Mouse (Mus musculus) forebrain, embryonic 14.5 days (tissue): ENCODE measurements around the gene Rhd. TPM values are rescaled to one million over a fixed set of nuclear protein-coding genes. Genes with fewer than 3 reads are reported as not detected.

Source experiments
- ATAC-seq: fragments of 200-750 bp; cut with Nextera tagmentation; 2 replicates; pipeline ENCODE4 v1.8.0; 2017; ENCODE audit warnings: mild to moderate bottlenecking, moderate library complexity
- DNase-seq: peaks from one replicate; pipeline ENCODE4 v3.0.0-alpha.2; 2015; ENCODE audit warnings: low spot score
- H3K27ac ChIP-seq: fragments of 300-500 bp; sonication (generic); 2 replicates; pipeline ENCODE4 v1.5.1; 2014; ENCODE audit warnings: low read depth, mild to moderate bottlenecking, control low read depth, low read length, moderate library complexity
- H3K27me3 ChIP-seq: fragments of 300-500 bp; sonication (generic); replicated peaks from 2 replicates; pipeline ENCODE4 v1.6.1; 2014; ENCODE audit warnings: low read length, control low read depth, mixed read lengths; ENCODE audit not compliant: control insufficient read depth, insufficient read depth
- H3K36me3 ChIP-seq: fragments of 300-500 bp; sonication (generic); 2 replicates; pipeline ENCODE4 v1.6.1; 2014; ENCODE audit warnings: low read length, control low read depth; ENCODE audit not compliant: control insufficient read depth, insufficient read depth
- H3K4me1 ChIP-seq: fragments of 300-500 bp; sonication (generic); 2 replicates; pipeline ENCODE4 v1.6.1; 2014; ENCODE audit warnings: antibody characterized with exemption, low read length, control low read depth; ENCODE audit not compliant: control insufficient read depth, insufficient read depth
- H3K4me2 ChIP-seq: fragments of 300-500 bp; sonication (generic); 2 replicates; pipeline ENCODE4 v1.6.1; 2014; ENCODE audit warnings: mild to moderate bottlenecking, control low read depth, low read length
- H3K4me3 ChIP-seq: fragments of 300-500 bp; sonication (generic); 2 replicates; pipeline ENCODE4 v1.5.1; 2014; ENCODE audit warnings: low read depth, low read length, control low read depth
- H3K9ac ChIP-seq: fragments of 300-500 bp; sonication (generic); 2 replicates; pipeline ENCODE4 v1.6.1; 2014; ENCODE audit warnings: mild to moderate bottlenecking, low read length, control low read depth, moderate library complexity
- H3K9me3 ChIP-seq: fragments of 300-500 bp; sonication (generic); replicated peaks from 2 replicates; pipeline ENCODE4 v1.6.1; 2016; ENCODE audit warnings: low read length, control low read depth, mixed read lengths; ENCODE audit not compliant: control insufficient read depth
- WGBS: fragments of 180-500 bp; shearing (Covaris S2); extraction: QIAGEN DNeasy Blood & Tissue Kit; methylation state at CpG from one replicate; pipeline ENCODE4 v1.1.7; 2014; 5-methylcytosine and 5-hydroxymethylcytosine counted together
- polyA plus RNA-seq: library from polyadenylated mRNA; unstranded; fragments of >200 nt; fragmentation: Nextera tagmentation; extraction: Ambion mirVana; gene quantifications from 2 replicates; pipeline ENCODE4 v1.2.1, GENCODE M21; 2014

Gene Rhd
- polyA plus RNA-seq, 1 experiment from 2014 or later = 0.99 TPM

DNA sequence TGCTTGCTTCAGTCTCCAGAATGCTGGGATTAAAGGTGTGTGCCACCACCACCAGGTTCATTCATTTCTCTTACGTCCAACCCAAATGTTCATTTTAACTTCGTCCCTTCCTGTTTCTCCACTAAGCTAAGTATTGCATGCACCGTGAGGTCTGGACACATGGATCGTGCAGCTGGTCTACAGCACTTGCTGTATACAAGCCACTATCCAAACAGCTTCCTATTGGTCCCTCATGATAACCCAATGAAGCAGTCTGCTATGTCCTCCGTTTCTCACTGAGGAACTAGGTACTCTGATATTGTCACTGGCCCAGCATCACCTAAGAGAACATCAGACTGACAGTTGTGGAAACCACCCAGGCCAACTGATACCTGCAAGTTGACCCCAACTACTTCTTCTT is 1.5 kb downstream of the Rhd start:
- no peaks in the 10 kb centered on the region for H3K9me3 ChIP-seq
- DNase-seq (no peak), ATAC-seq (no peak)
- 91% methylated on average over 5 of the region's 5 CpGs for WGBS
- H3K9ac ChIP-seq = no peak overlapping the region
- H3K36me3 ChIP-seq = no peaks in the 10 kb centered on the region
- no peaks in the 10 kb centered on the region for H3K4me1 ChIP-seq
- no peak overlapping the region for H3K27ac ChIP-seq
- no peak overlapping the region for H3K4me3 ChIP-seq
- H3K4me2 ChIP-seq = no peak overlapping the region
- peaks cover 13% of the 10 kb centered on the region; the same call in 1 of the 2 replicates for H3K27me3 ChIP-seq

DNA sequence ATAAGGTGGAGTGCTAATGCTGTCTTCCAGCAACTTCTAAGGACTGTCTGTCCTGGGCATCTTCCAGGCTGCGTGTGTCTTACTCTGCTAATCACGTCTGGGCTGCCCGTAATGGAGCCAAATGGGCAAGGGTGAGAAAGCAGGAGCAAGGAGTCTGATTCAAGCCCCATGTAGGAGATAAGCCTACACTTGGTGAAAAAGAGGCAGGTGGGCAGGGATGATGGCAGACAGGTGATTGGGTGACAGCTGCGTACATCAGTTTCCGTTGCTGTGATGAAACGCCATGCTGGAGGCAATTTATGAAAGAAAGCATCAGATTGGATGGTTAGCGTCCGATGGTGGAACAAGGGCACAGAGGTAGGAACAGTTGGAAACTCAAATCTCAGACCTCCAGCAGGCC is 2.9 kb downstream of the Rhd start:
- DNase-seq (no peak), ATAC-seq (no peak)
- Histone ChIP-seq H3K9ac (no peak overlapping the region), H3K36me3 (no peaks in the 10 kb centered on the region), H3K27me3 (peaks cover 13% of the 10 kb centered on the region; the same call in 1 of the 2 replicates), H3K4me2 (no peak overlapping the region), H3K4me1 (no peaks in the 10 kb centered on the region), H3K27ac (no peak overlapping the region), H3K4me3 (no peak overlapping the region), H3K9me3 (no peaks in the 10 kb centered on the region)
- 92% methylated on average over 8 of the region's 8 CpGs for WGBS

DNA sequence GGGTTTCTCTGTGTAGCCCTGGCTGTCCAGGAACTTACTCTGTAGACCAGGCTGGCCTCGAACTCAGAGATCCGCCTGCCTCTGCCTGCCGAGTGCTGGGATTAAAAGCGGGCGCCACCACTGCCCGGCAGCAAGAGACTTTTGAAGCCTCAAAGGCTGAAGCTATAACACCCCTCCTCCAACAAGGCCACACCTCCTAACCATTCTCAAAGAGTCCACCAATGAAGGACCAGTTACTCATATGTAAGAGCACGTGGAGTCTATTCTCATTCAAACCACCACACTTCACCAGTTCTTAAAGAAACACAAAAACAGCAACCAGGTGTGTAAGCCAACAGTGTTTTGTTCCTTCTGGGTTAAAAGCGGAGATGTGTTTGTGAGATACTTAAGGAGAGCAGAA is 3.3 kb downstream of the Rhd start:
- H3K27ac ChIP-seq = no peak overlapping the region
- H3K4me1 ChIP-seq = no peaks in the 10 kb centered on the region
- H3K9ac ChIP-seq = no peak overlapping the region
- DNase-seq (no peak), ATAC-seq (no peak)
- no peaks in the 10 kb centered on the region for H3K9me3 ChIP-seq
- WGBS = 86% methylated on average over 8 of the region's 8 CpGs
- no peak overlapping the region for H3K4me2 ChIP-seq
- no peak overlapping the region for H3K4me3 ChIP-seq
- H3K36me3 ChIP-seq = no peaks in the 10 kb centered on the region
- peaks cover 13% of the 10 kb centered on the region; the same call in 1 of the 2 replicates for H3K27me3 ChIP-seq

DNA sequence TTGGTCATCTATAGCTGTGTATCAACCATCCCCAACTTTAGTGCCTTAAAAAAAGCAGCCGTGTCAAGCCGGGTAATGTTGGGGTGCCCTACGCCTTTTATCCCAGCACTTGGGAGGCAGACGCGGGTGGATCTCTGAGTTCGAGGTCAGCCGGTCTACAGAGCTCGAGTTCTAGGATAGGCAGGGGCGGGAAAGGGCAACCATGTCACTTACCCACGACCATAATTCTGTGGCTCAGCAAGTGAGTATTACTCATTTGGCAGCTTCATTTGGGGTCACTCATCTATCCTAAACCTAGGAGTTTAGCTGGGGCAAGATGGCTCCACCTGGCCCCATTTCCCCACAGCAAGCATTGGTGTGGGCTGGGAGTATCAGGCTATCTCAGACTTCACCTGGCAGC is 3.7 kb downstream of the Rhd start:
- Histone ChIP-seq H3K4me1 (no peaks in the 10 kb centered on the region), H3K4me2 (no peak overlapping the region), H3K4me3 (no peak overlapping the region), H3K27ac (no peak overlapping the region), H3K36me3 (no peaks in the 10 kb centered on the region), H3K9me3 (no peaks in the 10 kb centered on the region), H3K9ac (no peak overlapping the region), H3K27me3 (peaks cover 13% of the 10 kb centered on the region; the same call in 1 of the 2 replicates)
- DNase-seq = no peak
- WGBS = 88% methylated on average over 10 of the region's 10 CpGs
- no peak for ATAC-seq

DNA sequence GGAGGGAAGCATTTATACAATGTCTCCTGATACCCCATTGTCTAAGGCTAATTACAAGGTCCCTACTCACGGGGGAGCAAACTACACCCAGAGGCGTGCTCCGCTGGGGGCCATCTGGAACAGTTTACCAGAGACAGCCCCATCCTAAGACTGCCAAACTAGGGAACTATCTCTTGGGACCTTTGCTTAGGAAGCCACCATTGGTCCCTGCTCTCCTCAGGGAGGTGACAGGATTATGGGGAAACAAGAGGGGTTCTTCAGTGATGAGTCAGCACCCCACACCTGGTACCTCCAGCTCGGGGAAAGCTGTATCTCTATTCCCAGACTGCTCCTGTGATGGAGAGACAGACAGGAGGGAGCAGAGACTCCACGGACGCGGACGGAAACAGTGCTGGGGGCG is 4.2 kb downstream of the Rhd start:
- WGBS = 23% methylated on average over 9 of the region's 9 CpGs
- no peaks in the 10 kb centered on the region for H3K9me3 ChIP-seq
- H3K4me3 ChIP-seq = no peak overlapping the region
- no peaks in the 10 kb centered on the region for H3K36me3 ChIP-seq
- DNase-seq (no peak), ATAC-seq (no peak)
- H3K27me3 ChIP-seq = peaks cover 13% of the 10 kb centered on the region; the same call in 1 of the 2 replicates
- no peak overlapping the region for H3K4me2 ChIP-seq
- no peaks in the 10 kb centered on the region for H3K4me1 ChIP-seq
- H3K27ac ChIP-seq = no peak overlapping the region
- H3K9ac ChIP-seq = no peak overlapping the region

DNA sequence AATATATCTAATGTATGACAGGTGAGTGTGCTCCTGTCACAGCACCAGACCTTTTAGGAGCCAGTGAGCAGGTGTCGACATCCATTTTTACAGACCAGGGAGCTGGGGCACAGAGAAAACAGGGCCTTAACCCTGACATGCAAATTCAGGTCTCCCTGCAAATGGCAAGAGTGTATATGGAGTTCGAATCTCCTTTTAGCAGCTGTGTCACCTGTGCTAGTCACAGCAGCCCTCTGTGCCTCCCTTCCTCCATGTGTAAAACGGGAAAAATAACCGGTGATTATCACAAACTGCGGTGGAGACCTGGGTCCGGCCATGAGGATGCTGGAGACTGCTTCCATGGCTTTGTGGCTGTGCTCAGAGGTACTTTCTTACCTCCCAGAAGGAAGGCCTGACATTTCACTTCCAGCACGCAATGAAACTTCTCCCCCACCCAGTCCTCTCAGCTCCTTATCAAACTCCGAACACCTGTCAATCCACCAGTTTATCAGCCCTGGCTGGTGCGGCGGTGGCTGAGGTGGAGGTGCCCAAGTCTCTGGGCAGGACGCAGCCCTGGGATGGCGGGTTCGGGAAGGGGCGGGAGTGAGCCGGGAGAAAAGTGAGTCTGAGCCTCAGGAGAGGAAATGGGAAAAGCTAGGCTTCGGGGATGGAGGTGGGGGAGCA is 4.9 kb downstream of the Rhd start:
- Histone ChIP-seq H3K9ac (no peak overlapping the region), H3K4me1 (no peaks in the 10 kb centered on the region), H3K27me3 (peaks cover 13% of the 10 kb centered on the region; the same call in 1 of the 2 replicates), H3K9me3 (no peaks in the 10 kb centered on the region), H3K27ac (no peak overlapping the region), H3K36me3 (no peaks in the 10 kb centered on the region), H3K4me2 (no peak overlapping the region), H3K4me3 (no peak overlapping the region)
- DNase-seq = no peak
- WGBS = 12% methylated on average over 16 of the region's 16 CpGs
- no peak for ATAC-seq

DNA sequence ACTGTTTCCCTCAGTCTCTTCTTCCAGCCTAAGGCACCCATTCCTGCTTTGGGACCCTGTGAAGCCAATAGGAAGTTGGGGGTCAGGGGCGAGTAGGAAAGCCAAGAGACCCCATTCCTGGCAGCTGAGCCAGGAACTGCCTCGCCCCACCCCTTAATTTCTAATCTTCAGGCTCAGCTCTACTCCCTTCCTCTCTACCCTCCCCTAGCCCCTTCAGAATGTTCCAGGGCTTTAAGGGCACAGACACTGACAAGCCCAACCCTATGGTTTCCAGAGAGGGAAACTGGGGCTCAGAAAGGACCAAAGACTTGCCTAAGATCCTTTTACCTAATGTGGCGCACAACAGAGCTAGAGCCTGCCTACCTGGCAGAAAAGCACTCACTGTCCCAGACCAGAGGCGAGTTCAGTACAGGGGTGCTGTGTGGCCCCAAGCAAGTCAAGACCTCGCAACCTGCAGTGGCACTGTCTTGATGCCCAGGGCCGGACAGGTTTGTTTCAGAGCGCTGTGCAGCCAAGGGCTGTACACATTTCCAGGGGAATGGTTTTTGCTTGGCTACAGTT is 5.6 kb downstream of the Rhd start:
- Histone ChIP-seq H3K36me3 (no peaks in the 10 kb centered on the region), H3K4me3 (no peak overlapping the region), H3K27me3 (peaks cover 13% of the 10 kb centered on the region; the same call in 1 of the 2 replicates), H3K9ac (no peak overlapping the region), H3K4me1 (no peaks in the 10 kb centered on the region), H3K4me2 (no peak overlapping the region), H3K27ac (no peak overlapping the region), H3K9me3 (no peaks in the 10 kb centered on the region)
- DNase-seq = no peak
- 44% methylated on average over 7 of the region's 7 CpGs for WGBS
- no peak for ATAC-seq

DNA sequence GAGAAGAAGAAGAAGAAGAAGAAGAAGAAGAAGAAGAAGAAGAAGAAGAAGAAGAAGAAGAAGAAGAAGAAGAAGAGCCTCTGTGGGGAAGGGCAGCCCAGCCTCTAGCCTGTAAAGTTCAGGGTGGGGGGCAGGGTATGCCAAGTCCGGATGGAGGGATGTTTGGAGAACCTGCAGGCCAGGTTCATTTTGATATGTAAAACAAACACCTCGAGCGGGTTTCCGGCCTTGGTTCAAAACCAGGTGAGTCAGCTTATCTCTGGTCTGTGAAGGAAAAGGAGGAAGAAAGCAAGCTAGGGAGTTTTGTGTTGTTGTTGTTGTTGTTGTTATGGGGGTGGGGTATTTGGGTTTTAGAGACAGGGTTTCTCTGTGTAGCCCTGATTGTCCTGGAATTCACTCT is 7.1 kb downstream of the Rhd start:
- H3K4me3 ChIP-seq = no peak overlapping the region
- H3K9ac ChIP-seq = no peak overlapping the region
- DNase-seq (no peak), ATAC-seq (no peak)
- peaks cover 13% of the 10 kb centered on the region; the same call in 1 of the 2 replicates for H3K27me3 ChIP-seq
- no peaks in the 10 kb centered on the region for H3K9me3 ChIP-seq
- no peak overlapping the region for H3K27ac ChIP-seq
- 53% methylated on average over 4 of the region's 4 CpGs for WGBS
- no peaks in the 10 kb centered on the region for H3K36me3 ChIP-seq
- H3K4me1 ChIP-seq = no peaks in the 10 kb centered on the region
- H3K4me2 ChIP-seq = no peak overlapping the region

DNA sequence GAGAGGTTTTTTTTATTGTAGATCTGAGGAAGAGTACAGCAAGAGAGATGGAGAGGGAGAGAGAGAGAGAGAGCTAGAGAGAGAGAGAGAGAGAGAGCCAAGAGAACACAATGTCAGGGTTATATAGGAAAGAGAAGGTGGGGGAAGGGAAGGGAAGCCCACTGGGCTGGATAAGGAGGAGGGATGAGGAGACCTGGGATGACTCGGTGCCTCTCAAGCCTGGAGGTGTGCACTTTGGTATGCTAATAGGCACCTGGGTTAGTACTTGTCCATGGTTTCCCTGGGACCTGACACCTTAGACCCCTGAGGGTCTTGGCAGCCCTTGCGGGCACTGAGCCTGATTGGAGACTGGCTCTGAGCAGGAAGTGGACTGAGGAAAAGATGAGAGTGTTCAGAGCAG is 7.6 kb downstream of the Rhd start:
- DNase-seq (no peak), ATAC-seq (no peak)
- no peaks in the 10 kb centered on the region for H3K9me3 ChIP-seq
- peaks cover 13% of the 10 kb centered on the region; the same call in 1 of the 2 replicates for H3K27me3 ChIP-seq
- H3K4me1 ChIP-seq = no peaks in the 10 kb centered on the region
- H3K9ac ChIP-seq = no peak overlapping the region
- H3K4me2 ChIP-seq = no peak overlapping the region
- H3K27ac ChIP-seq = no peak overlapping the region
- no peak overlapping the region for H3K4me3 ChIP-seq
- H3K36me3 ChIP-seq = no peaks in the 10 kb centered on the region
- WGBS = 59% methylated on average over 2 of the region's 2 CpGs
